Mouse (Mus musculus): ENCODE data around the gene Nmrk1. TPM values are rescaled to one million over a fixed set of nuclear protein-coding genes. Genes with fewer than 3 reads are reported as not detected.

Gene Nmrk1
- polyA plus RNA-seq, 1 experiment from 2014 or later, result 10.0 TPM

GRCm38 (mm10) chr19:18692768-18693167 lies 61.0 kb downstream of the Nmrk1 start:
- H3K9ac ChIP-seq, result no peak overlapping the region
- H3K27me3 ChIP-seq, result no peaks in the 10 kb centered on the region
- H3K36me3 ChIP-seq, result peaks cover 10% of the 10 kb centered on the region
- H3K9me3 ChIP-seq, result no peaks in the 10 kb centered on the region
- H3K4me1 ChIP-seq (replicated peaks), result no peaks in the 10 kb centered on the region
- no peak overlapping the region for H3K4me3 ChIP-seq
- no peak overlapping the region for H3K27ac ChIP-seq (replicated peaks)
- WGBS, result 92% methylated on average over 2 of the region's 2 CpGs
- no peak overlapping the region for H3K4me2 ChIP-seq
- ATAC-seq (ENCODE audit: low FRiP score, low read depth), result no peak

- WGBS, result 98% methylated on average over 3 of the region's 3 CpGs
- no peak overlapping the region for H3K9ac ChIP-seq
- no peaks in the 10 kb centered on the region for H3K9me3 ChIP-seq
- H3K4me2 ChIP-seq, result no peak overlapping the region
- H3K4me1 ChIP-seq (replicated peaks), result no peaks in the 10 kb centered on the region
- no peak overlapping the region for H3K27ac ChIP-seq (replicated peaks)
- no peak for ATAC-seq (ENCODE audit: low FRiP score, low read depth)
- no peaks in the 10 kb centered on the region for H3K27me3 ChIP-seq
- no peak overlapping the region for H3K4me3 ChIP-seq
- H3K36me3 ChIP-seq, result peaks cover 10% of the 10 kb centered on the region
Measured at GRCm38 (mm10) chr19:18695116-18695515, 63.4 kb downstream of the Nmrk1 start.

- no peak for ATAC-seq (ENCODE audit: low FRiP score, low read depth)
- no peak overlapping the region for H3K27ac ChIP-seq (replicated peaks)
- no peaks in the 10 kb centered on the region for H3K27me3 ChIP-seq
- H3K4me3 ChIP-seq, result no peak overlapping the region
- 97% methylated on average over 1 of the region's 1 CpGs for WGBS
- no peak overlapping the region for H3K9ac ChIP-seq
- H3K36me3 ChIP-seq, result peaks cover 10% of the 10 kb centered on the region
- no peaks in the 10 kb centered on the region for H3K9me3 ChIP-seq
- no peak overlapping the region for H3K4me2 ChIP-seq
- H3K4me1 ChIP-seq (replicated peaks), result no peaks in the 10 kb centered on the region
Measured at GRCm38 (mm10) chr19:18695552-18695951, 63.8 kb downstream of the Nmrk1 start.

Other genes with a start within 250 kb of the Nmrk1 start
- gene Ostf1, start 127 bp upstream of the Nmrk1 start, polyA plus RNA-seq (2015; fragmentation: Nextera tagmentation; extraction: Ambion mirVana), result 53.1 and 56.7 TPM in 2 replicates
- gene Carnmt1, start 38.8 kb downstream of the Nmrk1 start, polyA plus RNA-seq (2015; fragmentation: Nextera tagmentation; extraction: Ambion mirVana), result 15.2 and 19.3 TPM in 2 replicates
- gene D030056L22Rik, start 81.2 kb downstream of the Nmrk1 start, polyA plus RNA-seq (2015; fragmentation: Nextera tagmentation; extraction: Ambion mirVana), result 57.1 TPM in 2 replicates
- 0.32 and 0.33 TPM in 2 replicates for gene Trpm6, start 118.0 kb downstream of the Nmrk1 start, polyA plus RNA-seq (2015; fragmentation: Nextera tagmentation; extraction: Ambion mirVana)